7 mouse cellular contexts compared by ENCODE assay signal in the genomic region with DNA sequence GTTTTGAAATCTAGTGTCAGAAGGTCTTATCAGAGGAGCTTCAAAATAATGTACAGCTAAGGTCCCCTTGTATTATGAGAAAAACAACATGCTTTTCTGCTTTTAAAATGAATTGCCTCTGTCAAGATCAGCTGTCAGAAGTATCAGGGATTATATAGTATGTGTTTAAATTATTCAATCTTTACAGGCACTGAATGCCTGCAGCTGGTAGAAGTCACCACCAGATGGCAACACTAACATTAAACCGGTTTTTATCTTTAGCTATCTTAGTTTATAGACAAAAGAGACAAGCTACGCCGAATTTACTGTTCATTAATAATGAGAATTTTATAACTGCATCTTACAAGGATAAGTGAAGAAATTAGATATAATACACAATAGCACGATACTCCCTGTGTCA. TPM values are rescaled to one million over a fixed set of nuclear protein-coding genes. Genes with fewer than 3 reads are reported as not detected.
DNase-seq lines count a peak whose midpoint lies in the region; ATAC-seq and TF ChIP-seq lines count a peak whose summit lies in the region.

No protein-coding gene starts in this region.

- H3K4me2 ChIP-seq in embryonic facial prominence, embryonic 14.5 days (ENCODE audit: low read depth, low read length): no peak overlapping the region

- DNase-seq in left cerebral cortex, adult 18-20 months (ENCODE audit: low spot score in 2 of 2): peak; percentile 16 to 17
- no peak for DNase-seq in left cerebral cortex, adult 11 months (ENCODE audit: low spot score)
- DNase-seq in NIH3T3 (ENCODE audit: low read depth): peak; percentile 65
- DNase-seq in embryonic facial prominence, embryonic 14.5 days (ENCODE audit: low spot score): peak; percentile 30
- DNase-seq in naive thymus-derived CD4-positive, alpha-beta T cell, adult 2 months (ENCODE audit: low read depth): peak; percentile 8
- no peak for DNase-seq in thymus, adult 2 months
- no peak for DNase-seq in ovary, postnatal 10 days (ENCODE audit: low spot score)

- 39% methylated on average over 4 of the region's 4 CpGs for WGBS in embryonic facial prominence, embryonic 14.5 days
- 27% methylated on average over 4 of the region's 4 CpGs for WGBS in thymus, adult 2 months

- H3K27ac ChIP-seq in embryonic facial prominence, embryonic 14.5 days (replicated peaks; ENCODE audit: low read depth, low read length): no peak overlapping the region
- no peak overlapping the region for H3K27ac ChIP-seq in thymus, adult 2 months (ENCODE audit: control insufficient read depth, insufficient read depth, low read length)

- no peak for TF ChIP-seq POLR2A in thymus, adult 2 months (IDR thresholded peaks at IDR 0.05; ENCODE audit: control insufficient read depth, extremely low read depth, insufficient read depth, low read length, poor library complexity)

- no peaks in the 10 kb centered on the region for H3K9me3 ChIP-seq in embryonic facial prominence, embryonic 14.5 days (ENCODE audit: control insufficient read depth, low read length)

- H3K9ac ChIP-seq in embryonic facial prominence, embryonic 14.5 days (ENCODE audit: low read depth, low read length): no peak overlapping the region

- H3K27me3 ChIP-seq in embryonic facial prominence, embryonic 14.5 days (replicated peaks; ENCODE audit: control insufficient read depth, insufficient read depth, low read length): no peaks in the 10 kb centered on the region
- H3K27me3 ChIP-seq in thymus, adult 2 months (ENCODE audit: control insufficient read depth, insufficient read depth, low read length): no peaks in the 10 kb centered on the region

- TF ChIP-seq CTCF in thymus, adult 2 months (IDR thresholded peaks at IDR 0.05; ENCODE audit: borderline replicate concordance, control insufficient read depth, extremely low read depth, insufficient read depth, low read length, poor library complexity): no peak

- no peak overlapping the region for H3K4me3 ChIP-seq in embryonic facial prominence, embryonic 14.5 days (ENCODE audit: low read depth, low read length)
- no peak overlapping the region for H3K4me3 ChIP-seq in thymus, adult 2 months (ENCODE audit: control insufficient read depth, insufficient read depth, low read length)

- no peak for ATAC-seq in embryonic facial prominence, embryonic 14.5 days (ENCODE audit: low read depth)

- H3K36me3 ChIP-seq in embryonic facial prominence, embryonic 14.5 days (ENCODE audit: control insufficient read depth, insufficient read depth, low read length): no peaks in the 10 kb centered on the region
- no peaks in the 10 kb centered on the region for H3K36me3 ChIP-seq in thymus, adult 2 months (ENCODE audit: control insufficient read depth, insufficient read depth, low read length)

- H3K4me1 ChIP-seq in embryonic facial prominence, embryonic 14.5 days (ENCODE audit: control insufficient read depth, insufficient read depth, low read length): no peaks in the 10 kb centered on the region
- H3K4me1 ChIP-seq in thymus, adult 2 months (replicated peaks; ENCODE audit: control insufficient read depth, insufficient read depth, low read length): no peaks in the 10 kb centered on the region

RNA-seq across cellular contexts. Expression of gene Dhx36, which starts 20.4 kb away (rescaled TPM):
- 10 to 100 TPM; 51.7 to 53.3 TPM for total RNA-seq in left cerebral cortex, adult 18-20 months (2021)
- 31.6 and 35.5 TPM in 2 replicates for polyA plus RNA-seq in embryonic facial prominence, embryonic 14.5 days (2014; fragmentation: Nextera tagmentation; extraction: Ambion mirVana)
- polyA plus RNA-seq in thymus, adult 2 months (2012; rRNA removed): 6.4 and 8.7 TPM in 2 replicates

Comparison
In these comparisons a context has a peak if more than half of its experiments do, and no peak if none do; other contexts are left out.
1. DNase-seq: peak in left cerebral cortex, adult 18-20 months (2 of 2), NIH3T3 (single experiment), embryonic facial prominence, embryonic 14.5 days (single experiment) and naive thymus-derived CD4-positive, alpha-beta T cell, adult 2 months (single experiment); none in left cerebral cortex, adult 11 months (single experiment), thymus, adult 2 months (single experiment) and ovary, postnatal 10 days (single experiment).